Mouse (Mus musculus): ENCODE results near the gene Dcaf8. TPM values are rescaled to one million over a fixed set of nuclear protein-coding genes. Genes with fewer than 3 reads are reported as not detected.

Gene Dcaf8
- polyA plus RNA-seq, 1 experiment from 2014 or later: 162 TPM

DNA sequence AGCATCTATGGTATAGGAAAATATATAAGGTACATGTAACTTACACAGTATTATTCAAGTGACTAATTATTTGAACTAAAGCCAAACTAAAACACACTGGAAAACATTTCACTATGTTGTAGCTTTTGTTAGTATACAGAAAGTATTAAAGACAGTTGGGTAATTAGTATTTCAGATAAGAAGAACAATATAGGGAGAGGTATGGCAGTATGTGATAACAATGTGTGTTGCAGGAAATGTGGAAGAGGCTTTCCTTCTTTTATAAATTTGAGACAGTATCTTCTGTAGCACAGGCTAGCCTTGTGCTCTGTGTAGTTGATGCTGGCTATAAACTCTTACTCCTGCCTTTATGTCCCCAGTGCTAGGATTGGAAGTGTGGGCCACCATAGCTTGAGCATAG is 36.0 kb downstream of the Dcaf8 start:
- no peak for ATAC-seq
- in situ Hi-C loops (cut with MboI; ENCODE audit: low pct_unique_long_range_greater_than_20kb): no loop called here
- POLR2A ChIA-PET: no interaction called here
- no peaks in the 10 kb centered on the region for H3K27me3 ChIP-seq
- TF ChIP-seq CTCF (IDR thresholded peaks at IDR 0.05): no peak
- CTCF ChIA-PET: interaction anchor here (1.1 to 2.4 kb wide), 3 partner anchors 13 to 125 kb away, joined by 3 to 7 read pairs (median 6); no protein-coding TSS in a partner anchor
- no peak for DNase-seq (ENCODE audit: low read depth, low spot score)

DNA sequence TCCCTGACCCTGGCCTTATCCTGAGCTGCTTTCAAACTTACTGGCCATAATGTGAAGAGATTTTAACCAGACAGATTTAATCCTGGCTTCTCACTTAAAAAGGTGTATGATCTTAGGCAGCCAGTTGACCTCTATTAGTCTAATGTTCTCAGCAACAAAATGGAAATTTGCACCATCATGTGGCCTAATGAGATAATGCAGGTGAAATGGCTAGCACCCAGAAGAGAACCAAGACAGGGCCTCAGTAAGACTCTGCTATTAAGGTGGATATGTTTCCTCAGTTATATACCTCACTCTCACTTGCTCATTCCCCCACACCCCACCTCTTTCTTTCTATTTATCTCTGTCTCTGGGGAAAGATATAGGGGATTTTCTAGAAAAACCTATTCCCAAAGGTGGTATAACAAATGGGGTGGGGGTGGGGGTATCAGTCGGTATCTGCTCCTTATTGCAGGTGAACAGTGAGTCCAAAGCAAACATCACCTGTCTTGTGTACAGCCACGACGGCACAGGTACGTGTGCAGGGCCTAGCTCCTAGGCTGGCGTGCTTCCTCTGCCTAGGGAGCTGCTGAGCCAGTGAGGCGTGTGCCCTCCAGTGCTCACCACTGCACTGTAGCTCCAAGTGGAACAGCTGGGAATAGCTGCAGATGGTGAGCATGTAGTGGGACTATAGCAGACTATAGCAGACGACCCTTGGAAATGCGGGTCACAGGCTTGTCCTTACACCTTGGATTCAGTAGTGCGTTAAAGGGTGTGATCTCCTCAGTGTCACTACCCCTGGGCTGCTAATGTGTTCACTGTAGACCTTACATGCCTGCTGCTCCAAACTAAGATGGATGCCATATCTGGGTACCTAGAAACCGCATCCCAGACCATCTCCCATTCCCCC is 38.8 kb downstream of the Dcaf8 start:
- TF ChIP-seq CTCF (IDR thresholded peaks at IDR 0.05): peak; percentile 54
- no peaks in the 10 kb centered on the region for H3K27me3 ChIP-seq
- in situ Hi-C loops (cut with MboI; ENCODE audit: low pct_unique_long_range_greater_than_20kb): no loop called here
- POLR2A ChIA-PET: interaction anchor here (0.6 to 1.7 kb wide), 4 partner anchors 10 to 20 kb away, joined by 3 to 6 read pairs (median 4); no protein-coding TSS in a partner anchor
- ATAC-seq (no peak), DNase-seq (ENCODE audit: low read depth, low spot score) (no peak)
- CTCF ChIA-PET: interaction anchor here (0.7 to 1.5 kb wide), 4 partner anchors 11 to 73 kb away, joined by 3 to 4 read pairs (median 3); no protein-coding TSS in a partner anchor

DNA sequence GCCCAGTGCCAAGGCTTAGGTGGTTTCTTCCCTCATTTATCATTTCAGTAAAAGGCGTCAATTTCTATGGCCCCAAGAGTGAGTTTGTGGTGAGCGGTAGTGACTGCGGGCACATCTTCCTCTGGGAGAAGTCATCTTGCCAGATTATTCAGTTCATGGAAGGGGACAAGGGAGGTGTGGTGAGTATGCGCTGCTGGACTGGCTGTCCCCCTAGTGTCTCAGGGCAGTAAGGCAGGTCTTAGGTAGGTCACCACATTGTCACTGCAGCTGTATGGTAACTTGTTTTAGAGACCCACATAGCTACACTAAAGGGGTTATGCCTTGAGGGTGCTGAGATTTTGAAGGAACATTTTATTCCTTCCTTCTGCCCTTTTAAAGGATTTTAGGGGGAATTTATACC is 41.0 kb downstream of the Dcaf8 start:
- no peaks in the 10 kb centered on the region for H3K27me3 ChIP-seq
- ChIA-PET POLR2A (no interaction called here), CTCF (interaction anchor here (0.8 to 1.7 kb wide), 4 partner anchors 11 to 51 kb away, joined by 3 to 6 read pairs (median 4); no protein-coding TSS in a partner anchor)
- ATAC-seq: peak; percentile 68
- peak; percentile 74 for TF ChIP-seq CTCF (IDR thresholded peaks at IDR 0.05)
- in situ Hi-C loops (cut with MboI; ENCODE audit: low pct_unique_long_range_greater_than_20kb): no loop called here
- DNase-seq (ENCODE audit: low read depth, low spot score): no peak

DNA sequence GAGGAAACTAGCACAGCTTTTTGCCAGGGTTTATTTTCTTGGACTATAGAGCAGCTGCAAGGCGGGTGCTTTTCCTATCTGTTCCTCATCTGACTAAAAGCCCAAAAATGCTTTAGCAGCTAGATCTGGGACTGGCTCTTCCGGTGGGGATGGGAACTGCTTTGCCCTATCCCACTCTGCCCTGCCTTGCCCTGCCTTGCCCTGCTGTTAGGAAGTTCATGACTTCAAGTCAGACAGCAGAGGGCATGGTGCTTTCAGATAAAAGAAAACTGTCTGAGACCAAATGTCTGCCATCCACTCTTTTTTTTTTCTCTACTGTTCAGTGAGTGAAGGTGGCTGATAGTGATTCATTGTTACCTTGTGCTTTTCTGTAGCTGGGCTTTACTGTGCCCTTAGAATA is 43.7 kb downstream of the Dcaf8 start:
- ChIA-PET CTCF (interaction anchor here (0.9 to 1.3 kb wide), 2 partner anchors 20 to 119 kb away, joined by 3 read pairs; no protein-coding TSS in a partner anchor), POLR2A (interaction anchor here (0.7 kb wide), 2 partner anchors 10 to 13 kb away, joined by 3 read pairs; no protein-coding TSS in a partner anchor)
- H3K27me3 ChIP-seq: no peaks in the 10 kb centered on the region
- no peak for DNase-seq (ENCODE audit: low read depth, low spot score)
- in situ Hi-C loops (cut with MboI; ENCODE audit: low pct_unique_long_range_greater_than_20kb): no loop called here
- ATAC-seq: no peak
- TF ChIP-seq CTCF (IDR thresholded peaks at IDR 0.05): no peak

DNA sequence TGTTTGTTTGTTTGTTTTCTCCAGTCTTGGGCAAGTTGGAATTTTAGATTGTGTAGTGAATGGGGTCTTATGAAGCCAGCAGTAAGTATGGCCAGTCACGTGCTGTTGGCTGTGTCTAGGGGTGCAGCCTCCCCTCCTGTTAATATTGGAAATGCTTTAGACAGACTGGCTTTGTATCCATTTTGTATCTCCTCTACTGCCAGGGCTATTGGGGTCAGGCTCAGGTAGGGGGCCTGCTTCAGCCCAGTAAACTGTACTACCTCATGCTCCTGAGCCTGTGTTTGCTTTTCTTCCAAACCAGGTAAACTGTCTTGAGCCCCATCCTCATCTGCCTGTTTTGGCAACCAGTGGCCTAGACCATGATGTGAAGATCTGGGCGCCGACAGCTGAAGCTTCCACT is 44.3 kb downstream of the Dcaf8 start:
- H3K27me3 ChIP-seq: no peaks in the 10 kb centered on the region
- CTCF ChIA-PET: interaction anchor here (0.9 to 2.1 kb wide), 3 partner anchors 21 to 118 kb away, joined by 3 to 4 read pairs (median 3); no protein-coding TSS in a partner anchor
- ATAC-seq (no peak), DNase-seq (ENCODE audit: low read depth, low spot score) (no peak)
- in situ Hi-C loops (cut with MboI; ENCODE audit: low pct_unique_long_range_greater_than_20kb): no loop called here
- no peak for TF ChIP-seq CTCF (IDR thresholded peaks at IDR 0.05)
- POLR2A ChIA-PET: interaction anchor here (0.7 kb wide), 1 partner anchor 9 kb away, joined by 3 read pairs; no protein-coding TSS in a partner anchor

DNA sequence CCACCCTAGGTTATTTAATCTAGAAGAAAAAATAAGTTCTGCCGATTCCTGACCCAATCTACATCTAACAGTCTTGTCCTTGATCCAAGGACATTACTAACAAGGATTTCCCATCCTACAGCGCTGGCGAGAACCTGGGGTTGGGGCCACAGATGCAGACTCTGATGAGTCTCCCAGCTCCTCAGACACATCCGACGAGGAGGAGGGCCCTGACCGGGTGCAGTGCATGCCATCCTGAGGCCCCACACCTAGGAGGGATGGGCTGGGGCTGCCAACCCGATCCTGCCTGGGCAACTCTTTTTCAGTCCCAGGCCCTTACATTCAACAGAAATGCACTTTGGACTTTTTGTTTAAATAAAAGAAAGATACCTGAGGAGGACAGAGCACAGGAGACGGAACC is 46.6 kb downstream of the Dcaf8 start:
- DNase-seq (ENCODE audit: low read depth, low spot score) (no peak), ATAC-seq (no peak)
- CTCF ChIA-PET: interaction anchor here (1.0 to 1.4 kb wide), 2 partner anchors 50 to 53 kb away, joined by 3 read pairs; no protein-coding TSS in a partner anchor
- TF ChIP-seq CTCF (IDR thresholded peaks at IDR 0.05): no peak
- in situ Hi-C loops (cut with MboI; ENCODE audit: low pct_unique_long_range_greater_than_20kb): no loop called here
- no peaks in the 10 kb centered on the region for H3K27me3 ChIP-seq
- POLR2A ChIA-PET: interaction anchor here (0.6 to 1.3 kb wide), 2 partner anchors 9 to 12 kb away, joined by 4 to 5 read pairs; no protein-coding TSS in a partner anchor

DNA sequence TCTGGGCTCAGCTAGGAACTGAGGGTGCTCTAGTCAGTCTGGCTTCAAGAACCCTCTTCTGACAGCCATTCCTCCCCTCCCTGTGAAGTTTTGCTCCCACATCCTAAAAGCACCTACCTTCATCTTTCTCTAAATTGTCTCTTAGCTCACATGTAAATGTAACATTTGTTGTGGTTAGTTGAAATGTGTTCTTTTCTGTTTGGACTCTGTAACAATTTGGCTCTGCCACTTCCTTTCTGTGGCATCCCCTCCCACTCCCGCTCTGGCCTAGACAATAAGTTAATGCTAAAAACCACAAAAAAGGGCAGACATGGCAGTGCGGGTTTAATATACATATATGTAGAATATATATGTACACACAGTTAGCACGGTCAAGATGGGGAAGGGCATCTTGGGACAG is 49.3 kb downstream of the Dcaf8 start:
- ChIA-PET POLR2A (interaction anchor here (0.5 to 1.7 kb wide), 3 partner anchors 35 to 183 kb away, joined by 3 to 4 read pairs (median 4); no protein-coding TSS in a partner anchor), CTCF (interaction anchor here (0.8 kb wide), 1 partner anchor 14 kb away, joined by 3 read pairs; no protein-coding TSS in a partner anchor)
- no peak for DNase-seq (ENCODE audit: low read depth, low spot score)
- ATAC-seq: no peak
- no peaks in the 10 kb centered on the region for H3K27me3 ChIP-seq
- in situ Hi-C loops (cut with MboI; ENCODE audit: low pct_unique_long_range_greater_than_20kb): no loop called here
- TF ChIP-seq CTCF (IDR thresholded peaks at IDR 0.05): no peak

DNA sequence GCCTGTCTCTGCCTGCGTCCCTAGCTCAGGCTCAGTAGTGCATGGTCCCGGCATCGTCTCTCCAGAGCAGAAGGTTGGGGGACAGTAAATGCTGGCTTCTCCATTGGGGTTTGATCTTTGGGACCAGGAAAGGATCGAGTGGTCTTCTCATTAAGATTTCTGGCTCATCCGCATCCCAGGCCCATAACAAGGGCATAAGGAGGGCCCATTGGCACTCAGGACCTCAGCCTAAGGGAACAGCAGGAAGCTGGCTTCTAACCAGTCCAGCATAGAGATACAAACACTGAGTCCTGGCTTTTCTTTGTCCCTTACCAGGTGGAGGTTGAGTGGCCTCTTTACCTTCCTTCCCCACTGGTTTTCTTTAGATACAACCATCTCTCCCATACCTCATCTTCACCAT is 50.0 kb downstream of the Dcaf8 start:
- CTCF ChIA-PET: no interaction called here
- in situ Hi-C loops (cut with MboI; ENCODE audit: low pct_unique_long_range_greater_than_20kb): no loop called here
- H3K27me3 ChIP-seq: no peaks in the 10 kb centered on the region
- no peak for TF ChIP-seq CTCF (IDR thresholded peaks at IDR 0.05)
- no peak for DNase-seq (ENCODE audit: low read depth, low spot score)
- POLR2A ChIA-PET: interaction anchor here (0.7 kb wide), 1 partner anchor 60 kb away, joined by 3 read pairs; no protein-coding TSS in a partner anchor
- ATAC-seq: no peak

DNA sequence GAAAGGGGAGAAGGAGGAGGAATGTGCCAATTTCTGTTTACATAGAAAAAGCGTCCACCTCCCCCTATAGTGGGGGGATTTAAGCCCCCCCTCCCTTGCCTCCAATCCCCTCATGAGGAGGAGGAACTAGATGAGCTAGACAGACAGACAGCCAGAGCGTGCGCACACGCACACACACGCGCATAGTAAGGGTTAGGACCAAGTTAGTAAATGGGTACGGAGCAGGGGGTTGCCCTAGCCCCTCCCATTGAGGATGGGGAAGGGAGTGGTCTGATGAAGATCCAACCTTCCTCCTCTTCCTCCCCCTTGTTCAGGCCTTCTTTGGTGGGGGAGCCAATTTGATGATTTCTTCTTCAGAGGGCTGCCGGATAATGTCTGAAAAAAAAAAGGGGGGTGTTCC is 50.4 kb downstream of the Dcaf8 start:
- DNase-seq (ENCODE audit: low read depth, low spot score) (no peak), ATAC-seq (no peak)
- ChIA-PET POLR2A (interaction anchor here (0.7 kb wide), 1 partner anchor 61 kb away, joined by 3 read pairs; no protein-coding TSS in a partner anchor), CTCF (no interaction called here)
- H3K27me3 ChIP-seq: no peaks in the 10 kb centered on the region
- in situ Hi-C loops (cut with MboI; ENCODE audit: low pct_unique_long_range_greater_than_20kb): no loop called here
- no peak for TF ChIP-seq CTCF (IDR thresholded peaks at IDR 0.05)

DNA sequence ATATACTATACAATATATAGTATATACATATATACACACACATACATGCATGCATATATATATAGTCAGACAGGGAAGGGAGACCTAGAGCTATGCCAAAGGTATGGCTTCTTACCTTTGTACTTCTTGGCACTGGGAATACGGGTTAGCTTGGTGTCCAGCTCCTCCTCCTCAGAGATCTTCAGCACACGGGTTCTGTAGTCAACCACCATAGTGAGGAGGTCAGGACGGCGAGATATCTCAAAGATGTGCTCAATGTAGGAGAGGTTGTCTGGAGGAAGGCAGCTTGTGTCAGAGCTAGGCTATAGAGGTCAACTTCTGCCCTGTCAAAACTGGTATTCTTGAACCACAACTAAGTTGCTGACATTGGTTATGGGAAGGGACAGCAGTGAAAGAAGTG is 51.1 kb downstream of the Dcaf8 start:
- POLR2A ChIA-PET: no interaction called here
- no peak for ATAC-seq
- in situ Hi-C loops (cut with MboI; ENCODE audit: low pct_unique_long_range_greater_than_20kb): no loop called here
- H3K27me3 ChIP-seq: no peaks in the 10 kb centered on the region
- CTCF ChIA-PET: no interaction called here
- no peak for TF ChIP-seq CTCF (IDR thresholded peaks at IDR 0.05)
- no peak for DNase-seq (ENCODE audit: low read depth, low spot score)
